Comparison of ENCODE assay signal across 19 mouse cellular contexts in the genomic region with DNA sequence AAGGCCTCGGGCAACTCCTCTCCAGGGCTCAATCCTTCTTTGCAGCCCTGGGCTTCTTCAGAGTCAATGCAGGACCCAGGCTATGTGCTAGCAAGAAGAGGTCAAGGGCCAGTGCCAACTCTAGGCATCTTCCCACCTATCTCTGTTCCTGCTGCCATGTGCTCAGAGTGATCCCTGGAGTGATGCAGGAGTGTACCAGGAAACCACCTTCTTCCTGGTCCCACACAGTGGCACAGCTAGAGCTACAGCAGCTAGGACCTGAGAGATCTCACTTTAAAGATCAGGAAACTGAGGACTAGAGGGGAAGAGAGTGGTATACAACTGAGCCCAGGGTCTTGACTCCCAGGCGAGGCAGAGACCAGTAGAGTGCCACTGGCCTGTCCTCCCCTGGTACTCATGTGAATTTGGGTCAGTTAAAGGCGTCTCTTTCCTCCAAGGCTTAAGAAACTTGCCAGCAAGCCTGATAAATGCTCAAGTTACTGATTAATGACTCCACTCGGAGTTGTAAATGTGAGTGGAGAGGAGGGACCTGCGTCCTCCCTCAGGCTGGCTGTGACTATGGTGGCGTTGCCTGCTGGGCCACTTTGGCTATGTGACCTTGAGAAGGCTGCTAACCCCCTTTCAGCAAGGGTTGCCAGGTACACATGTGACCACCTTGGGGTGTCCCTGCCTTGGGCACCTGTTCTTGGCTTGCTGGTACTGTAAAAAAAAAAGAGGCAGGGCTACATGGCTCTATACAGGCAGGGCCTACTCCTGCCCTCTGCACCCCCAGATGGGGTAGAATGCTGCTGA. TPM values are rescaled to one million over a fixed set of nuclear protein-coding genes. Genes with fewer than 3 reads are reported as not detected.
A peak's percentile ranks its signal among the peaks of the same experiment; 100 is the strongest.
DNase-seq lines count a peak whose midpoint lies in the region; ATAC-seq and TF ChIP-seq lines count a peak whose summit lies in the region.
"Had no signal": no experiment of that assay in that cellular context is flagged by ENCODE, and none has a peak within 500 bp of the region (broad histone marks: within the 10 kb centered on the region; RNA-seq: fewer than 3 reads in every experiment).

No protein-coding gene starts in this region.

- H3K4me3 ChIP-seq in intestine, embryonic 16.5 days (ENCODE audit: low read length) = no peak overlapping the region
- H3K4me3 ChIP-seq in kidney, postnatal 0 days (replicated peaks; ENCODE audit: low read depth, low read length) = no peak overlapping the region
- no peak overlapping the region for H3K4me3 ChIP-seq in small intestine, adult 2 months (ENCODE audit: low read depth, low read length)
- H3K4me3 ChIP-seq in embryonic facial prominence, embryonic 10.5 days = no peak overlapping the region
- H3K4me3 ChIP-seq: embryonic facial prominence, embryonic 12.5 days; erythroblast, embryonic 14.5 days; forebrain, embryonic 15.5 days; hindbrain, embryonic 15.5 days; limb, embryonic 13.5 days; liver, embryonic 15.5 days; midbrain, embryonic 13.5 days; neural tube, embryonic 13.5 days had no signal

- peaks cover 7% of the 10 kb centered on the region for H3K27me3 ChIP-seq in intestine, embryonic 16.5 days (replicated peaks; ENCODE audit: control insufficient read depth, insufficient read depth, low read length)
- no peaks in the 10 kb centered on the region; the same call in 1 of the 2 replicates for H3K27me3 ChIP-seq in kidney, postnatal 0 days (ENCODE audit: insufficient read depth, low read length)
- H3K27me3 ChIP-seq in small intestine, adult 2 months (ENCODE audit: control insufficient read depth, insufficient read depth, low read length) = no peaks in the 10 kb centered on the region
- H3K27me3 ChIP-seq in embryonic facial prominence, embryonic 10.5 days (replicated peaks; ENCODE audit: low read depth, poor library complexity, severe bottlenecking) = peaks cover 37% of the 10 kb centered on the region

- no peak overlapping the region for H3K9ac ChIP-seq in intestine, embryonic 16.5 days (ENCODE audit: low read depth, low read length)
- no peak overlapping the region for H3K9ac ChIP-seq in kidney, postnatal 0 days (ENCODE audit: low read depth, low read length)
- H3K9ac ChIP-seq: embryonic facial prominence, embryonic 12.5 days; forebrain, embryonic 15.5 days; hindbrain, embryonic 15.5 days; limb, embryonic 13.5 days; liver, embryonic 15.5 days; midbrain, embryonic 13.5 days; neural tube, embryonic 13.5 days had no signal

- no peak overlapping the region for H3K4me2 ChIP-seq in intestine, embryonic 16.5 days (ENCODE audit: low read depth, low read length)
- H3K4me2 ChIP-seq in kidney, postnatal 0 days (ENCODE audit: low read length) = no peak overlapping the region
- H3K4me2 ChIP-seq: embryonic facial prominence, embryonic 12.5 days; forebrain, embryonic 15.5 days; hindbrain, embryonic 15.5 days; limb, embryonic 13.5 days; liver, embryonic 15.5 days; midbrain, embryonic 13.5 days; neural tube, embryonic 13.5 days had no signal

- H3K4me1 ChIP-seq in intestine, embryonic 16.5 days (ENCODE audit: control insufficient read depth, insufficient read depth, low read length) = peaks cover 8% of the 10 kb centered on the region
- H3K4me1 ChIP-seq in kidney, postnatal 0 days (replicated peaks; ENCODE audit: insufficient read depth, low read length) = peaks cover 9% of the 10 kb centered on the region; the same call in 1 of the 2 replicates
- H3K4me1 ChIP-seq in small intestine, adult 2 months (ENCODE audit: control insufficient read depth, insufficient read depth, insufficient read length, low read length) = peaks cover 32% of the 10 kb centered on the region
- H3K4me1 ChIP-seq in embryonic facial prominence, embryonic 10.5 days = no peaks in the 10 kb centered on the region; the same call in 1 of the 2 replicates
- H3K4me1 ChIP-seq: embryonic facial prominence, embryonic 12.5 days; hindbrain, embryonic 15.5 days; liver, embryonic 15.5 days had no signal

- 38% methylated on average over 6 of the region's 6 CpGs for WGBS in intestine, embryonic 16.5 days
- 33% methylated on average over 6 of the region's 6 CpGs for WGBS in kidney, postnatal 0 days
- WGBS in small intestine, adult 2 months = 22% methylated on average over 6 of the region's 6 CpGs
- 82% methylated on average over 6 of the region's 6 CpGs for WGBS in embryonic facial prominence, embryonic 10.5 days

- ATAC-seq in intestine, embryonic 16.5 days = peak; percentile 77
- ATAC-seq in kidney, postnatal 0 days (replicated peaks; ENCODE audit: low FRiP score, low read depth) = peak; percentile 72
- ATAC-seq in megakaryocyte progenitor cell, adult 5-6 weeks (replicated peaks; ENCODE audit: poor library complexity) = no peak
- ATAC-seq: forebrain, embryonic 15.5 days; midbrain, embryonic 13.5 days had no signal

- H3K27ac ChIP-seq in intestine, embryonic 16.5 days (ENCODE audit: low read length) = peak overlapping the region; percentile 72
- peak overlapping the region; percentile 75; the same call in 1 of the 2 replicates for H3K27ac ChIP-seq in kidney, postnatal 0 days
- peak overlapping the region; percentile 95 for H3K27ac ChIP-seq in small intestine, adult 2 months (ENCODE audit: insufficient read depth, low read depth, low read length)
- H3K27ac ChIP-seq in embryonic facial prominence, embryonic 10.5 days (replicated peaks) = no peak overlapping the region
- H3K27ac ChIP-seq: embryonic facial prominence, embryonic 12.5 days; forebrain, embryonic 15.5 days; hindbrain, embryonic 15.5 days; limb, embryonic 13.5 days; liver, embryonic 15.5 days; midbrain, embryonic 13.5 days; neural tube, embryonic 13.5 days had no signal

- no peak for TF ChIP-seq CTCF in kidney, postnatal 0 days (IDR thresholded peaks at IDR 0.05; ENCODE audit: low read depth)
- no peak for TF ChIP-seq CTCF in small intestine, adult 2 months (IDR thresholded peaks at IDR 0.05; ENCODE audit: extremely low read depth, insufficient read length, insufficient replicate concordance, low read depth, low read length)

- TF ChIP-seq POLR2A in small intestine, adult 2 months (IDR thresholded peaks at IDR 0.05; ENCODE audit: low read depth, low read length) = no peak

- no peaks in the 10 kb centered on the region for H3K36me3 ChIP-seq in intestine, embryonic 16.5 days (ENCODE audit: control insufficient read depth, insufficient read depth, low read length)
- H3K36me3 ChIP-seq in kidney, postnatal 0 days (ENCODE audit: insufficient read depth, low read length) = no peaks in the 10 kb centered on the region
- no peaks in the 10 kb centered on the region for H3K36me3 ChIP-seq in small intestine, adult 2 months (ENCODE audit: control insufficient read depth, insufficient read depth, low read length)
- no peaks in the 10 kb centered on the region for H3K36me3 ChIP-seq in embryonic facial prominence, embryonic 10.5 days (replicated peaks)
- H3K36me3 ChIP-seq: embryonic facial prominence, embryonic 12.5 days; forebrain, embryonic 15.5 days; hindbrain, embryonic 15.5 days; limb, embryonic 13.5 days; liver, embryonic 15.5 days; midbrain, embryonic 13.5 days; neural tube, embryonic 13.5 days had no signal

- peak; percentile 66 for DNase-seq in kidney, adult 18-20 months
- DNase-seq in kidney, postnatal 0 days (ENCODE audit: low spot score) = peak; percentile 57
- no peak for DNase-seq in embryonic facial prominence, embryonic 10.5 days (ENCODE audit: low spot score)
- no peak for DNase-seq in left cerebral cortex, adult 9 months (ENCODE audit: low spot score in 2 of 2)
- DNase-seq: cerebellum, adult 8-10 months; heart, adult 11 months; heart, postnatal 36 days; right cerebral cortex, adult 18-20 months had no signal

- no peaks in the 10 kb centered on the region for H3K9me3 ChIP-seq in intestine, embryonic 16.5 days (ENCODE audit: control insufficient read depth, low read length)
- no peaks in the 10 kb centered on the region for H3K9me3 ChIP-seq in kidney, postnatal 0 days (replicated peaks; ENCODE audit: low read length)
- H3K9me3 ChIP-seq in embryonic facial prominence, embryonic 10.5 days = no peaks in the 10 kb centered on the region
- H3K9me3 ChIP-seq: embryonic facial prominence, embryonic 12.5 days; forebrain, embryonic 15.5 days; hindbrain, embryonic 15.5 days; limb, embryonic 13.5 days; liver, embryonic 15.5 days; midbrain, embryonic 13.5 days; neural tube, embryonic 13.5 days had no signal

RNA-seq across cellular contexts. Expression of a gene that starts 5.9 kb away (rescaled TPM):
- polyA plus RNA-seq in intestine, embryonic 16.5 days (2015; fragmentation: Nextera tagmentation; extraction: Ambion mirVana) = 8.7 and 10.1 TPM in 2 replicates
- polyA plus RNA-seq in kidney, postnatal 0 days (2015; fragmentation: Nextera tagmentation; extraction: Ambion mirVana) = 25.1 and 27.3 TPM in 2 replicates
- polyA plus RNA-seq in small intestine, adult 2 months (2012; rRNA removed) = 14.0 and 28.0 TPM in 2 replicates
- 12.5 and 14.6 TPM in 2 replicates for polyA plus RNA-seq in embryonic facial prominence, embryonic 10.5 days (2016; fragmentation: Nextera tagmentation; extraction: Ambion mirVana)
- total RNA-seq in megakaryocyte progenitor cell, adult 5-6 weeks (2015) = 0.52 TPM in 1 of 2 replicates, not detected in the other
- 0.20 and 0.25 TPM in 2 replicates for total RNA-seq in megakaryocyte progenitor cell, adult 5-6 weeks (2017)
- polyA plus RNA-seq: erythroblast, embryonic 14.5 days had no signal

RNA-seq across cellular contexts. Expression of a gene that starts 54.5 kb away (rescaled TPM):
- 13.2 and 14.3 TPM in 2 replicates for polyA plus RNA-seq in intestine, embryonic 16.5 days (2015; fragmentation: Nextera tagmentation; extraction: Ambion mirVana)
- 21.4 and 22.0 TPM in 2 replicates for polyA plus RNA-seq in kidney, postnatal 0 days (2015; fragmentation: Nextera tagmentation; extraction: Ambion mirVana)
- 8.0 and 16.6 TPM in 2 replicates for polyA plus RNA-seq in small intestine, adult 2 months (2012; rRNA removed)
- 12.0 and 13.3 TPM in 2 replicates for polyA plus RNA-seq in embryonic facial prominence, embryonic 10.5 days (2016; fragmentation: Nextera tagmentation; extraction: Ambion mirVana)
- total RNA-seq in megakaryocyte progenitor cell, adult 5-6 weeks (2015) = 87.7 and 98.6 TPM in 2 replicates
- total RNA-seq in megakaryocyte progenitor cell, adult 5-6 weeks (2017) = 44.3 and 73.1 TPM in 2 replicates

Comparison
In these comparisons a context has a peak if more than half of its experiments do, and no peak if none do; other contexts are left out.
1. DNase-seq: peak in kidney, adult 18-20 months (single experiment) and kidney, postnatal 0 days (single experiment); none in embryonic facial prominence, embryonic 10.5 days (single experiment) and left cerebral cortex, adult 9 months (0 of 2).